17 mouse cellular contexts compared by ENCODE assay signal in genomic region chr12:3377755-3378154, GRCm38 (mm10).
"Had no signal": no experiment of that assay in that cellular context is flagged by ENCODE, and none has a peak within 500 bp of the region (broad histone marks: within the 10 kb centered on the region; RNA-seq: fewer than 3 reads in every experiment).

No protein-coding gene starts in this region.

- H3K4me1 ChIP-seq: neural tube, embryonic 12.5 days had no signal

- H3K27me3 ChIP-seq: lung, embryonic 15.5 days; megakaryocyte, embryonic 14.5 days; midbrain, embryonic 13.5 days; midbrain, embryonic 15.5 days; neural tube, embryonic 12.5 days had no signal

- ATAC-seq: liver, postnatal 0 days; lung, postnatal 0 days; midbrain, embryonic 13.5 days; midbrain, embryonic 15.5 days had no signal

- H3K4me2 ChIP-seq: lung, embryonic 15.5 days; midbrain, embryonic 11.5 days; midbrain, embryonic 13.5 days; midbrain, embryonic 15.5 days; neural tube, embryonic 12.5 days had no signal

- H3K4me3 ChIP-seq: lung, embryonic 15.5 days; megakaryocyte, embryonic 14.5 days; midbrain, embryonic 13.5 days; midbrain, embryonic 15.5 days; neural tube, embryonic 12.5 days had no signal

- H3K27ac ChIP-seq: lung, embryonic 15.5 days; macrophage; midbrain, embryonic 13.5 days; midbrain, embryonic 15.5 days; neural tube, embryonic 12.5 days had no signal

- H3K9me3 ChIP-seq: lung, embryonic 15.5 days; megakaryocyte, embryonic 14.5 days; midbrain, embryonic 13.5 days; midbrain, embryonic 15.5 days; neural tube, embryonic 12.5 days had no signal

- H3K9ac ChIP-seq: liver, postnatal 0 days; lung, embryonic 15.5 days; midbrain, embryonic 13.5 days; midbrain, embryonic 15.5 days; neural tube, embryonic 12.5 days had no signal

- DNase-seq: liver, postnatal 0 days; lung, adult 2 months; lung, postnatal 14 days; lung, postnatal 36 days; right cerebral cortex, adult 18-20 months; right cerebral cortex, postnatal 25 days; right cerebral cortex, postnatal 4 days; spleen, adult 18-20 months; thymus, adult 18-20 months had no signal
